Mouse (Mus musculus) embryonic facial prominence, embryonic 12.5 days (tissue): ENCODE results near the gene Islr2. TPM values are rescaled to one million over a fixed set of nuclear protein-coding genes. Genes with fewer than 3 reads are reported as not detected.

Experiments used
- ATAC-seq: fragments of 200-750 bp; cut with Nextera tagmentation; 2 replicates; pipeline ENCODE4 v1.8.0; 2017; ENCODE audit not compliant: insufficient number of reproducible peaks, insufficient read depth, low FRiP score, low TSS enrichment
- H3K27ac ChIP-seq: fragments of 300-500 bp; sonication (generic); 2 replicates; pipeline ENCODE4 v1.5.1; 2016; ENCODE audit warnings: mild to moderate bottlenecking
- H3K27me3 ChIP-seq: fragments of 300-500 bp; sonication (generic); 2 replicates; pipeline ENCODE4 v1.6.1; 2016; ENCODE audit warnings: mild to moderate bottlenecking, moderate library complexity
- H3K36me3 ChIP-seq: fragments of 300-500 bp; sonication (generic); 2 replicates; pipeline ENCODE4 v1.6.1; 2016; ENCODE audit warnings: mild to moderate bottlenecking
- H3K4me1 ChIP-seq: fragments of 300-500 bp; sonication (generic); 2 replicates; pipeline ENCODE4 v1.6.1; 2016
- H3K4me2 ChIP-seq: fragments of 300-500 bp; sonication (generic); replicated peaks from 2 replicates; pipeline ENCODE4 v1.6.1; 2016; ENCODE audit warnings: mild to moderate bottlenecking, moderate library complexity
- H3K4me3 ChIP-seq: fragments of 300-500 bp; sonication (generic); 2 replicates; pipeline ENCODE4 v1.5.1; 2016; ENCODE audit warnings: mild to moderate bottlenecking
- H3K9ac ChIP-seq: fragments of 300-500 bp; sonication (generic); 2 replicates; pipeline ENCODE4 v1.6.1; 2016; ENCODE audit warnings: mild to moderate bottlenecking, moderate library complexity
- H3K9me3 ChIP-seq: fragments of 300-500 bp; sonication (generic); 2 replicates; pipeline ENCODE4 v1.6.1; 2016; ENCODE audit warnings: mild to moderate bottlenecking, moderate library complexity
- WGBS: fragments of 180-500 bp; shearing (Covaris S2); methylation state at CpG from one replicate; pipeline ENCODE4 v1.1.7; 2016; 5-methylcytosine and 5-hydroxymethylcytosine counted together
- microRNA-seq: library from miRNA; unstranded; fragments of <30 nt; microRNA quantifications from one replicate; pipeline ENCODE4, GENCODE M21; 2017
- polyA plus RNA-seq: library from polyadenylated mRNA; unstranded; fragments of >200 nt; fragmentation: Nextera tagmentation; extraction: Ambion mirVana; gene quantifications from 2 replicates; pipeline ENCODE4 v1.2.1, GENCODE M21; 2016

Islr2 gene
- polyA plus RNA-seq, 1 experiment from 2014 or later, result 5.3 TPM

DNA sequence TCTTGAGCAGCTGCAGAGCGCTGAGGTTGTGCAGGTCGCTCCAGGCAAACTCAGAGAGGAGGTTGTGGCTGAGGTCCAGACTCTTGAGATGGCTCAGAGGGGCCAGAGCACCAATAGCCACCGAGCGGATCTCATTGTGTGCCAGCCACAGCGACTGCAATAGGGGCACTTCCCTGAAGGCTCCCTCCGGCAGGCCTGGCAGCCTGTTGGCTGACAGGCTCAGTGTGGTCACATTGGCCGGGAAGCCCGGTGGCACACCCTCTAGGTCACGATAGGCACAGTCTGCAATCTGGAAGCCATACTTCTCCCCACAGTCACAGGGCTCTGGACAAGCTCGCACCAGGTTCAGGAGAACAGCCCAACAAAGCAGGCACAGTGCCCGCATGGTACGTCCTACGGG is 46.3 kb downstream of the Islr2 start:
- H3K27ac ChIP-seq, result peak overlapping the region; percentile 98
- H3K27me3 ChIP-seq, result no peaks in the 10 kb centered on the region
- H3K4me1 ChIP-seq, result peaks cover 71% of the 10 kb centered on the region
- WGBS, result 71% methylated on average over 13 of the region's 13 CpGs
- peak overlapping the region; percentile 33 for H3K4me3 ChIP-seq
- H3K36me3 ChIP-seq, result peaks cover 8% of the 10 kb centered on the region; the same call in 1 of the 2 replicates
- peak overlapping the region; percentile 57 for H3K4me2 ChIP-seq
- H3K9me3 ChIP-seq, result no peaks in the 10 kb centered on the region
- no peak for ATAC-seq
- peak overlapping the region; percentile 48 for H3K9ac ChIP-seq

DNA sequence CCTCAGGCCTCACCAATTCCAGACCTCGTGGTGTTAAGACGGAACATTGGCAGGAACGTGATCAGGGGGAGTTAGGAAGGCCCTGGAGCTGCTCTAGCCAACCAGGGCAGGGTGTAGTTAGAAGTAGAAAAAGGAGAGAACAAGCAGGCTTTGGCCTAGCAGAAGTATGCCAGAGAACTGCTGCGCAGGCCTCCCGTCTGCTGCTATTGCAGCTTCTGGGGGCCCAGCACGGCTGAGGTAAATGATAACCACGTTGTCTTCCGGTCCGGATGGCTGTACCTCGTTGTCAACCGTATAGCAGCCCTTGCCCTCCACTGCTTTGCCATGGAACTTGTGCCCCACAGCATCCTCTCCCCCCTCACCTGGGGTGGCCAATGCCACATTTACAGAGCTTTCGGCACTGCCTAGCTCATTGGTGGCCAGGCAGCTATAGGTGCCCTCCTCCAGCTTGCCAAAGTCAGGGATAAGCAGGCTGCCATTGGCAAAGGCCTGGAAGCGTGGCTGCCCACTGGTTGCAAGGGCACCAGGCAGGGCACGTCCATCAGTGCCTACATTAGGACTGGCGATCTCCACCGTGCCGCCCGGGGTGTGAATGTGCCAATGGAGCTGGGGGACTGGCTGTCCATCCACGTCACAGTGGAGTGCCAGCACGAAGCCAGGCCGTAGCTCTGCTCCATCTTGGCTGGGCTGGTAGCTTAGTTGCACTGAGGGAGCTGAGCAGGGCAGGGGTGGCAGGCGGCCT is 47.1 kb downstream of the Islr2 start:
- Histone ChIP-seq H3K27me3 (no peaks in the 10 kb centered on the region), H3K9ac (peak overlapping the region; percentile 48; the same call in 1 of the 2 replicates), H3K4me1 (peaks cover 70% of the 10 kb centered on the region), H3K36me3 (peaks cover 13% of the 10 kb centered on the region), H3K4me2 (peak overlapping the region; percentile 57), H3K9me3 (no peaks in the 10 kb centered on the region), H3K4me3 (peak overlapping the region; percentile 33), H3K27ac (peak overlapping the region; percentile 98)
- no peak for ATAC-seq
- WGBS, result 85% methylated on average over 22 of the region's 22 CpGs

DNA sequence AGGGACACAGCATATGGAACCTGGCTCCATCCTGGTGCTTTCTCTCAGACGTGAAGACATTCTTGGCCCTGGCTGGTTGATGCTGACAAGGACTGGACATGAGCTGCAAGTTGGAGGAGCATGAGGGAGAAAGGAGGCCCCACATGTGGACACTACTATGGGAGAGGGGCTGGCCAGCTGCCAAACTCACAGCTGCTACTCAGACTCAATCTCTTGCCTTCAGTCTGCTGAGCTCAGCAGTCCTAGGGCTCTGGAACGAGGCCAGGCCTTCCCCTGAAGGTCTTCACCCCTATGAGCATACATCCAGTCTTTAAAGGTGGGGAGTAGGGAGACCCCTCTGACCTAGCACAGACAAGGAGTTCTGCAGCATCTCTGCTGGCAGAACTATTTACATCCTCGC is 48.8 kb downstream of the Islr2 start:
- 0 out of 2 replicates have a peak overlapping the region, but pooled peaks have one; percentile 10 for H3K4me3 ChIP-seq
- no peak for ATAC-seq
- H3K4me1 ChIP-seq, result peaks cover 69% of the 10 kb centered on the region
- H3K36me3 ChIP-seq, result peaks cover 25% of the 10 kb centered on the region
- H3K9me3 ChIP-seq, result no peaks in the 10 kb centered on the region
- H3K27me3 ChIP-seq, result no peaks in the 10 kb centered on the region
- WGBS, result 56% methylated on average over 3 of the region's 3 CpGs
- no peak overlapping the region for H3K9ac ChIP-seq
- H3K4me2 ChIP-seq, result peak overlapping the region; percentile 57
- peak overlapping the region; percentile 73 for H3K27ac ChIP-seq

DNA sequence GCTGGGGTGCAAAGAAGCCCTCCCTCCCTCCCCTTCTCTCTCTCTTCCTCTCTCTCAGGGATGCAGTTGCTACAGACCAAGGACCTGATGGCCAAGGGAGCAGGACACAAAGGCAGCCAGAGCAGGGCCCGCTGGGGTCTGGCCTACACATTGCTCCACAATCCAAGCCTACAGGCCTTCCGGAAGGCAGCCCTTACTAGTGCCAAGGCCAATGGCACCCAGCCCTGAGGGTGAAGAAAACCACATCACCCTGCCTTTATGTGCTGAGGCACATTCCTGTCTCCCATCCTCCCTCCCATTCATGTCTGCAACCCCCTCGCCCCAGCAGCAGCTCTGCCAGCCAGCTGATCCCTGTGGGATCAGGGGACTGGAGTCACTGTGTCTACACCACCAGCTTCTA is 51.0 kb downstream of the Islr2 start:
- WGBS, result 76% methylated on average over 3 of the region's 3 CpGs

GRCm38 (mm10) chr9:58150733-58151361 is 53.3 kb downstream of the Islr2 start:
- H3K4me3 ChIP-seq, result no peak overlapping the region

More for the DNA sequence above, 51.0 kb downstream of the Islr2 start:
- no peaks in the 10 kb centered on the region for H3K27me3 ChIP-seq
- no peak overlapping the region for H3K4me2 ChIP-seq
- H3K27ac ChIP-seq, result peak overlapping the region; percentile 70; the same call in 1 of the 2 replicates
- peaks cover 37% of the 10 kb centered on the region for H3K36me3 ChIP-seq
- H3K4me3 ChIP-seq, result no peak overlapping the region
- peaks cover 48% of the 10 kb centered on the region for H3K4me1 ChIP-seq
- 0 out of 2 replicates have a peak overlapping the region, but pooled peaks have one; percentile 5 for H3K9ac ChIP-seq
- no peaks in the 10 kb centered on the region for H3K9me3 ChIP-seq
- ATAC-seq, result no peak

DNA sequence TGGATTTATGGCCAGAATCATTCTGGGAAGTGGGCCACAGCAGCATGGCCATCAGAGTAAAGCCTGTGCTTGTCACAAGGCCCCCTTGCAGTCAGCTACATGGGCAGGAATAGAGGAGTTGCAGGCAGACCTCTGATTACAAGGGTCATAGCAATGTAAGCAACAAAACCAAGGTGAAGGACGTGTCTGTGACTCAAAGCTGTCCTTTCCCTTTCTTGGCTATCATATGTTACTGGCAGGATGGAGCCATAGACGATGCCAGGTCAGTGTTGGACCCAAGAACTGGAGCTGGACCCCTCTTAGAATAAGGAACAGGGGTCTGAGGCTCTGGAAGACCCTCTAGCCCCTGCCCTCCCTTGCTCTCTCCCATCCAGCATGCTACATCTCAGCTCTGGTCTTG is 55.3 kb downstream of the Islr2 start:
- Histone ChIP-seq H3K27me3 (no peaks in the 10 kb centered on the region), H3K4me1 (peaks cover 26% of the 10 kb centered on the region), H3K4me3 (no peak overlapping the region), H3K9ac (no peak overlapping the region), H3K36me3 (peaks cover 34% of the 10 kb centered on the region), H3K9me3 (no peaks in the 10 kb centered on the region), H3K27ac (no peak overlapping the region), H3K4me2 (no peak overlapping the region)
- 61% methylated on average over 2 of the region's 2 CpGs for WGBS
- no peak for ATAC-seq

More at GRCm38 (mm10) chr9:58150733-58151361, 53.3 kb downstream of the Islr2 start:
- no peak overlapping the region for H3K4me2 ChIP-seq
- ATAC-seq, result no peak
- WGBS, result 73% methylated on average over 4 of the region's 4 CpGs
- H3K27ac ChIP-seq, result no peak overlapping the region
- H3K36me3 ChIP-seq, result peaks cover 37% of the 10 kb centered on the region
- no peaks in the 10 kb centered on the region for H3K9me3 ChIP-seq
- H3K9ac ChIP-seq, result no peak overlapping the region
- no peaks in the 10 kb centered on the region for H3K27me3 ChIP-seq
- H3K4me1 ChIP-seq, result peaks cover 29% of the 10 kb centered on the region

Small RNA genes within 50 kb of the gene (microRNA-seq; reads per million reads assigned to microRNA genes)
- not detected for gene Mir6385

Other genes with a start within 250 kb of the Islr2 start
- gene Cyp11a1, start 197.9 kb downstream of the Islr2 start, polyA plus RNA-seq, result 0.13 TPM in 1 of 2 replicates, not detected in the other
- gene Stra6, start 140.5 kb downstream of the Islr2 start, polyA plus RNA-seq, result 30.1 and 38.1 TPM in 2 replicates
- 0.13 and 0.50 TPM in 2 replicates for gene Ccdc33, start 85.5 kb downstream of the Islr2 start, polyA plus RNA-seq
- 88.0 and 95.6 TPM in 2 replicates for gene Islr, start within 50 bp of the Islr2 start, polyA plus RNA-seq
- gene Pml, start 45.5 kb upstream of the Islr2 start, polyA plus RNA-seq, result 14.0 and 16.0 TPM in 2 replicates
- 40.9 and 44.2 TPM in 2 replicates for gene Stoml1, start 48.8 kb upstream of the Islr2 start, polyA plus RNA-seq
- 27.5 and 29.3 TPM in 2 replicates for gene Loxl1, start 108.9 kb upstream of the Islr2 start, polyA plus RNA-seq
- not detected in 2 replicates for gene Tbc1d21, start 166.1 kb upstream of the Islr2 start, polyA plus RNA-seq